Mouse (Mus musculus): ENCODE measurements at regions not wholly inside any gene's neighbourhood (a gene's known extent, or its start where the extent isn't known, plus 50 kb on each side); places are given as distances from the start of the nearest gene placed in this dataset.

- ATAC-seq (ENCODE audit: insufficient number of reproducible peaks, insufficient read depth, low FRiP score, low read depth) = no peak
- H3K4me1 ChIP-seq (ENCODE audit: control insufficient read depth in 2 of 2, insufficient read depth in 2 of 2, low read length in 2 of 2) = no peaks in the 10 kb centered on the region
- WGBS = 73% methylated on average over 12 of the region's 12 CpGs
- H3K4me2 ChIP-seq (ENCODE audit: low read length) = no peak overlapping the region
- H3K4me3 ChIP-seq (ENCODE audit: control insufficient read depth in 1 of 2, insufficient read depth in 1 of 2, low read depth in 1 of 2, low read length in 2 of 2) = no peak overlapping the region
- no peaks in the 10 kb centered on the region for H3K36me3 ChIP-seq (ENCODE audit: control insufficient read depth, insufficient read depth, low read length)
- H3K27ac ChIP-seq (replicated peaks in 1 of 2; ENCODE audit: control insufficient read depth in 1 of 2, insufficient read depth in 1 of 2, low read depth in 2 of 2, low read length in 2 of 2) = no peak overlapping the region
- H3K27me3 ChIP-seq (ENCODE audit: control insufficient read depth, insufficient read depth, low read length) = no peaks in the 10 kb centered on the region
- no peak overlapping the region for H3K9ac ChIP-seq (ENCODE audit: low read length)
- H3K9me3 ChIP-seq (ENCODE audit: control insufficient read depth, low read length) = no peaks in the 10 kb centered on the region
Observed at GRCm38 (mm10) chr13:47354446-47354845, 232.0 kb downstream of the Rnf144b start.

GRCm38 (mm10) chr13:47355169-47355568, 232.7 kb downstream of the Rnf144b start:
- 56% methylated on average over 5 of the region's 5 CpGs for WGBS
- no peaks in the 10 kb centered on the region for H3K27me3 ChIP-seq (ENCODE audit: control insufficient read depth, insufficient read depth, low read length)
- no peaks in the 10 kb centered on the region for H3K9me3 ChIP-seq (ENCODE audit: control insufficient read depth, low read length)
- no peaks in the 10 kb centered on the region for H3K36me3 ChIP-seq (ENCODE audit: control insufficient read depth, insufficient read depth, low read length)
- no peak for ATAC-seq (ENCODE audit: insufficient number of reproducible peaks, insufficient read depth, low FRiP score, low read depth)
- H3K4me2 ChIP-seq (ENCODE audit: low read length) = no peak overlapping the region
- no peaks in the 10 kb centered on the region for H3K4me1 ChIP-seq (ENCODE audit: control insufficient read depth in 2 of 2, insufficient read depth in 2 of 2, low read length in 2 of 2)
- H3K4me3 ChIP-seq (ENCODE audit: control insufficient read depth in 1 of 2, insufficient read depth in 1 of 2, low read depth in 1 of 2, low read length in 2 of 2) = no peak overlapping the region
- H3K9ac ChIP-seq (ENCODE audit: low read length) = no peak overlapping the region
- no peak overlapping the region for H3K27ac ChIP-seq (replicated peaks in 1 of 2; ENCODE audit: control insufficient read depth in 1 of 2, insufficient read depth in 1 of 2, low read depth in 2 of 2, low read length in 2 of 2)

GRCm38 (mm10) chr13:47358986-47359385, 236.5 kb downstream of the Rnf144b start:
- H3K9ac ChIP-seq (ENCODE audit: low read length) = no peak overlapping the region
- 81% methylated on average over 9 of the region's 9 CpGs for WGBS
- no peaks in the 10 kb centered on the region for H3K27me3 ChIP-seq (ENCODE audit: control insufficient read depth, insufficient read depth, low read length)
- H3K9me3 ChIP-seq (ENCODE audit: control insufficient read depth, low read length) = no peaks in the 10 kb centered on the region
- H3K4me1 ChIP-seq (ENCODE audit: control insufficient read depth in 2 of 2, insufficient read depth in 2 of 2, low read length in 2 of 2) = no peaks in the 10 kb centered on the region
- no peak overlapping the region for H3K4me3 ChIP-seq (ENCODE audit: control insufficient read depth in 1 of 2, insufficient read depth in 1 of 2, low read depth in 1 of 2, low read length in 2 of 2)
- H3K4me2 ChIP-seq (ENCODE audit: low read length) = no peak overlapping the region
- H3K27ac ChIP-seq (replicated peaks in 1 of 2; ENCODE audit: control insufficient read depth in 1 of 2, insufficient read depth in 1 of 2, low read depth in 2 of 2, low read length in 2 of 2) = no peak overlapping the region
- H3K36me3 ChIP-seq (ENCODE audit: control insufficient read depth, insufficient read depth, low read length) = no peaks in the 10 kb centered on the region
- ATAC-seq (ENCODE audit: insufficient number of reproducible peaks, insufficient read depth, low FRiP score, low read depth) = no peak

GRCm38 (mm10) chr13:47365776-47366175, 243.3 kb downstream of the Rnf144b start:
- no peak overlapping the region for H3K4me3 ChIP-seq (ENCODE audit: control insufficient read depth in 1 of 2, insufficient read depth in 1 of 2, low read depth in 1 of 2, low read length in 2 of 2)
- H3K4me2 ChIP-seq (ENCODE audit: low read length) = no peak overlapping the region
- H3K4me1 ChIP-seq (ENCODE audit: control insufficient read depth in 2 of 2, insufficient read depth in 2 of 2, low read length in 2 of 2) = no peaks in the 10 kb centered on the region
- no peaks in the 10 kb centered on the region for H3K36me3 ChIP-seq (ENCODE audit: control insufficient read depth, insufficient read depth, low read length)
- 77% methylated on average over 7 of the region's 7 CpGs for WGBS
- ATAC-seq (ENCODE audit: insufficient number of reproducible peaks, insufficient read depth, low FRiP score, low read depth) = no peak
- H3K9me3 ChIP-seq (ENCODE audit: control insufficient read depth, low read length) = no peaks in the 10 kb centered on the region
- H3K9ac ChIP-seq (ENCODE audit: low read length) = no peak overlapping the region
- H3K27ac ChIP-seq (replicated peaks in 1 of 2; ENCODE audit: control insufficient read depth in 1 of 2, insufficient read depth in 1 of 2, low read depth in 2 of 2, low read length in 2 of 2) = no peak overlapping the region
- no peaks in the 10 kb centered on the region for H3K27me3 ChIP-seq (ENCODE audit: control insufficient read depth, insufficient read depth, low read length)

- no peaks in the 10 kb centered on the region for H3K36me3 ChIP-seq (ENCODE audit: control insufficient read depth, insufficient read depth, low read length)
- H3K9me3 ChIP-seq (ENCODE audit: control insufficient read depth, low read length) = no peaks in the 10 kb centered on the region
- no peak overlapping the region for H3K4me3 ChIP-seq (ENCODE audit: control insufficient read depth in 1 of 2, insufficient read depth in 1 of 2, low read depth in 1 of 2, low read length in 2 of 2)
- 53% methylated on average over 13 of the region's 13 CpGs for WGBS
- H3K4me1 ChIP-seq (ENCODE audit: control insufficient read depth in 2 of 2, insufficient read depth in 2 of 2, low read length in 2 of 2) = no peaks in the 10 kb centered on the region
- H3K4me2 ChIP-seq (ENCODE audit: low read length) = no peak overlapping the region
- no peak overlapping the region for H3K27ac ChIP-seq (replicated peaks in 1 of 2; ENCODE audit: control insufficient read depth in 1 of 2, insufficient read depth in 1 of 2, low read depth in 2 of 2, low read length in 2 of 2)
- no peak for ATAC-seq (ENCODE audit: insufficient number of reproducible peaks, insufficient read depth, low FRiP score, low read depth)
- H3K27me3 ChIP-seq (ENCODE audit: control insufficient read depth, insufficient read depth, low read length) = no peaks in the 10 kb centered on the region
- H3K9ac ChIP-seq (ENCODE audit: low read length) = no peak overlapping the region
Observed at GRCm38 (mm10) chr13:47368041-47368823, 245.8 kb downstream of the Rnf144b start.

- Histone ChIP-seq H3K36me3 (ENCODE audit: control insufficient read depth, insufficient read depth, low read length) (no peaks in the 10 kb centered on the region), H3K27me3 (ENCODE audit: control insufficient read depth, insufficient read depth, low read length) (no peaks in the 10 kb centered on the region), H3K9ac (ENCODE audit: low read length) (no peak overlapping the region), H3K4me3 (ENCODE audit: control insufficient read depth in 1 of 2, insufficient read depth in 1 of 2, low read depth in 1 of 2, low read length in 2 of 2) (no peak overlapping the region), H3K4me1 (ENCODE audit: control insufficient read depth in 2 of 2, insufficient read depth in 2 of 2, low read length in 2 of 2) (no peaks in the 10 kb centered on the region), H3K9me3 (ENCODE audit: control insufficient read depth, low read length) (no peaks in the 10 kb centered on the region), H3K27ac (replicated peaks in 1 of 2; ENCODE audit: control insufficient read depth in 1 of 2, insufficient read depth in 1 of 2, low read depth in 2 of 2, low read length in 2 of 2) (no peak overlapping the region), H3K4me2 (ENCODE audit: low read length) (no peak overlapping the region)
- 71% methylated on average over 1 of the region's 1 CpGs for WGBS
- no peak for ATAC-seq (ENCODE audit: insufficient number of reproducible peaks, insufficient read depth, low FRiP score, low read depth)
Observed at GRCm38 (mm10) chr13:47374583-47374982, 252.1 kb downstream of the Rnf144b start.

- Histone ChIP-seq H3K4me2 (ENCODE audit: low read length) (no peak overlapping the region), H3K9me3 (ENCODE audit: control insufficient read depth, low read length) (no peaks in the 10 kb centered on the region), H3K9ac (ENCODE audit: low read length) (no peak overlapping the region), H3K4me1 (ENCODE audit: control insufficient read depth in 2 of 2, insufficient read depth in 2 of 2, low read length in 2 of 2) (peaks cover 6 to 15% of the 10 kb centered on the region in 2 experiments; a peak in 3 of 4 replicates), H3K27ac (replicated peaks in 1 of 2; ENCODE audit: control insufficient read depth in 1 of 2, insufficient read depth in 1 of 2, low read depth in 2 of 2, low read length in 2 of 2) (no peak overlapping the region), H3K27me3 (ENCODE audit: control insufficient read depth, insufficient read depth, low read length) (no peaks in the 10 kb centered on the region), H3K4me3 (ENCODE audit: control insufficient read depth in 1 of 2, insufficient read depth in 1 of 2, low read depth in 1 of 2, low read length in 2 of 2) (no peak overlapping the region), H3K36me3 (ENCODE audit: control insufficient read depth, insufficient read depth, low read length) (no peaks in the 10 kb centered on the region)
- WGBS = 17% methylated on average over 5 of the region's 5 CpGs
- ATAC-seq (ENCODE audit: insufficient number of reproducible peaks, insufficient read depth, low FRiP score, low read depth) = no peak
Observed at GRCm38 (mm10) chr13:47391023-47391422, 268.6 kb downstream of the Rnf144b start.
